Mouse (Mus musculus) ES-Bruce4 (cell line): ENCODE measurements around the gene Trmt112. TPM values are rescaled to one million over a fixed set of nuclear protein-coding genes. Genes with fewer than 3 reads are reported as not detected.

Experiments
- H3K27ac ChIP-seq: 2 replicates; pipeline ENCODE4 v1.5.1; 2012; ENCODE audit warnings: low read length, inconsistent platforms; ENCODE audit not compliant: insufficient read depth
- H3K27me3 ChIP-seq: 2 replicates; pipeline ENCODE4 v1.6.1; 2012; ENCODE audit warnings: mild to moderate bottlenecking, low read length, inconsistent platforms; ENCODE audit not compliant: control insufficient read depth, poor library complexity, insufficient read depth, severe bottlenecking
- H3K36me3 ChIP-seq: 2 replicates; pipeline ENCODE4 v1.6.1; 2012; ENCODE audit warnings: inconsistent platforms, mild to moderate bottlenecking, low read length, moderate library complexity; ENCODE audit not compliant: control insufficient read depth, poor library complexity, insufficient read depth, severe bottlenecking
- H3K4me1 ChIP-seq: one replicate; pipeline ENCODE4 v1.8.1; 2011; ENCODE audit warnings: low read length; ENCODE audit not compliant: control insufficient read depth, insufficient read depth
- H3K4me3 ChIP-seq: 2 replicates; pipeline ENCODE4 v1.5.1; 2011; ENCODE audit warnings: low read depth, mild to moderate bottlenecking, low read length
- H3K9ac ChIP-seq: 2 replicates; pipeline ENCODE4 v1.6.1; 2012; ENCODE audit warnings: low read depth, mild to moderate bottlenecking, inconsistent platforms; ENCODE audit not compliant: poor library complexity, severe bottlenecking
- H3K9me3 ChIP-seq: replicated peaks from 2 replicates; pipeline ENCODE4 v1.6.1; 2012; ENCODE audit warnings: mild to moderate bottlenecking, low read length, inconsistent platforms; ENCODE audit not compliant: control insufficient read depth, poor library complexity, insufficient read depth, severe bottlenecking
- CTCF ChIP-seq: IDR thresholded peaks from one replicate; pipeline ENCODE4 v1.8.1; 2011; ENCODE audit warnings: low read depth, low read length
- EP300 ChIP-seq: IDR thresholded peaks from 2 replicates; pipeline ENCODE4 v1.6.1; 2011; ENCODE audit warnings: low read depth, low read length; ENCODE audit not compliant: insufficient read depth
- POLR2A ChIP-seq: IDR thresholded peaks from one replicate; pipeline ENCODE4 v1.8.1; 2011; ENCODE audit warnings: low read length; ENCODE audit not compliant: insufficient read depth
- polyA plus RNA-seq: library from polyadenylated mRNA; stranded (reverse); fragments of >200 nt; gene quantifications from 2 replicates; pipeline ENCODE4 v1.2.4, GENCODE M21; 2011; ENCODE audit warnings: low read depth; ENCODE audit not compliant: missing spikeins, insufficient read depth, insufficient read length

The Trmt112 gene
- polyA plus RNA-seq, 1 experiment = 112 TPM

DNA sequence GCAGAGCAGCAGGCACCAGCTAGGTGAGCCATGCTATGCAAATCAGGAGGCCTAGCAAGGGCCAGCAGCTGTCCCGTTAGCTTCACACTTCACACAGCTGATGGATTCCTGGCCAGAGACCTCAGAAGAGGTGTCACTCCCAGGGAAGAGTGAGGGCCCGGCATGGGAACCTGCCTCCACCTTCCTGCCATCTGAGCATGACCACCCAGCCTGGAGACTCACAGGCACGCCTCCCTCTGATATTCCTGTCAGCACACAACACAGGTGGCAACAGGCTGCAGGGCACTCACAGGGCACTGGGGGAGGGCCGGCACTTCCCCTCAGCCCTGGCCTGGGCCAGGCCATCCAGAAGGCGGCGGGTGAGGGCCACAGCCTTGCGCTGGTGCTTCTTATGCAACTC, 45.9 kb downstream of the Trmt112 start:
- Histone ChIP-seq H3K27me3 (no peaks in the 10 kb centered on the region), H3K27ac (no peak overlapping the region), H3K4me1 (no peaks in the 10 kb centered on the region), H3K9me3 (no peaks in the 10 kb centered on the region), H3K4me3 (no peak overlapping the region), H3K36me3 (peaks cover 5% of the 10 kb centered on the region), H3K9ac (no peak overlapping the region)
- TF ChIP-seq CTCF (no peak), POLR2A (no peak), EP300 (no peak)

GRCm38 (mm10) chr19:6956461-6956860, 47.0 kb downstream of the Trmt112 start:
- no peak overlapping the region for H3K27ac ChIP-seq
- no peaks in the 10 kb centered on the region for H3K9me3 ChIP-seq
- TF ChIP-seq CTCF = no peak
- no peak overlapping the region for H3K4me3 ChIP-seq
- no peaks in the 10 kb centered on the region for H3K4me1 ChIP-seq
- no peaks in the 10 kb centered on the region for H3K27me3 ChIP-seq
- no peak overlapping the region for H3K9ac ChIP-seq
- peaks cover 5% of the 10 kb centered on the region for H3K36me3 ChIP-seq

Other genes with a start within 250 kb of the Trmt112 start
- 4.5 and 5.2 TPM in 2 replicates for gene Rps6ka4, start 69.1 kb upstream of the Trmt112 start, polyA plus RNA-seq
- 1.1 and 1.9 TPM in 2 replicates for gene Ccdc88b, start 51.5 kb upstream of the Trmt112 start, polyA plus RNA-seq
- gene Prdx5, start 408 bp downstream of the Trmt112 start, polyA plus RNA-seq = 56.4 and 66.9 TPM in 2 replicates
- 13.6 and 16.7 TPM in 2 replicates for gene Esrra, start 12.1 kb downstream of the Trmt112 start, polyA plus RNA-seq
- gene Catsperz, start 15.7 kb downstream of the Trmt112 start, polyA plus RNA-seq = 1.4 and 1.8 TPM in 2 replicates
- gene Kcnk4, start 24.8 kb downstream of the Trmt112 start, polyA plus RNA-seq = 1.5 TPM in 1 of 2 replicates, not detected in the other
- gene Bad, start 32.2 kb downstream of the Trmt112 start, polyA plus RNA-seq = 14.6 and 16.2 TPM in 2 replicates
- gene Gpr137, start 32.8 kb downstream of the Trmt112 start, polyA plus RNA-seq = 9.0 and 12.8 TPM in 2 replicates
- 151 and 166 TPM in 2 replicates for gene Ppp1r14b, start 65.3 kb downstream of the Trmt112 start, polyA plus RNA-seq
- gene Plcb3, start 66.8 kb downstream of the Trmt112 start, polyA plus RNA-seq = 42.4 and 45.6 TPM in 2 replicates
- gene Fkbp2, start 70.8 kb downstream of the Trmt112 start, polyA plus RNA-seq = 40.4 and 45.5 TPM in 2 replicates
- gene Vegfb, start 78.0 kb downstream of the Trmt112 start, polyA plus RNA-seq = 44.7 and 49.1 TPM in 2 replicates
- gene Dnajc4, start 82.9 kb downstream of the Trmt112 start, polyA plus RNA-seq = 14.8 and 15.8 TPM in 2 replicates
- gene Nudt22, start 86.4 kb downstream of the Trmt112 start, polyA plus RNA-seq = 6.8 and 7.7 TPM in 2 replicates
- 7.3 and 8.4 TPM in 2 replicates for gene Trpt1, start 86.4 kb downstream of the Trmt112 start, polyA plus RNA-seq
- 0.59 and 1.0 TPM in 2 replicates for gene Fermt3, start 109.8 kb downstream of the Trmt112 start, polyA plus RNA-seq
- 519 and 544 TPM in 2 replicates for gene Stip1, start 130.3 kb downstream of the Trmt112 start, polyA plus RNA-seq
- gene Macrod1, start 147.1 kb downstream of the Trmt112 start, polyA plus RNA-seq = 6.7 and 7.6 TPM in 2 replicates
- gene Flrt1, start 196.0 kb downstream of the Trmt112 start, polyA plus RNA-seq = 0.51 and 0.82 TPM in 2 replicates